Mouse (Mus musculus): ENCODE measurements around the gene Tmed8.

- TF ChIP-seq POLR2A (IDR thresholded peaks at IDR 0.05; ENCODE audit: low read depth, low read length) (no peak), CTCF (IDR thresholded peaks at IDR 0.05; ENCODE audit: extremely low read depth, insufficient read depth, insufficient read length, insufficient replicate concordance) (no peak)
Observed at GRCm38 (mm10) chr12:87127256-87127655, 73.0 kb downstream of the Tmed8 start.

All from spleen, adult 2 months (tissue).